Mouse (Mus musculus): ENCODE results near the gene Apol8. TPM values are rescaled to one million over a fixed set of nuclear protein-coding genes. Genes with fewer than 3 reads are reported as not detected.
A peak's percentile ranks its signal among the peaks of the same experiment; 100 is the strongest.

Apol8 gene
- 4.3 and 5.9 TPM in 2 replicates for polyA plus RNA-seq (2012; rRNA removed)

GRCm38 (mm10) chr15:77756848-77757247 lies at the start of gene Apol8:
Apol8 (minus strand) TSS chr15:77757003.
- H3K36me3 ChIP-seq (ENCODE audit: control insufficient read depth, insufficient read depth, low read length): peaks cover 16% of the 10 kb centered on the region
- H3K4me3 ChIP-seq (ENCODE audit: extremely low read depth, insufficient read depth, insufficient read length): no peak within 1 kb of the TSS
- H3K27ac ChIP-seq (ENCODE audit: insufficient read depth, low read length): no peak within 1 kb of the TSS
- DNase-seq (ENCODE audit: low read depth in 1 of 2, low spot score in 2 of 2): peak; percentile 22 to 40
- H3K27me3 ChIP-seq (ENCODE audit: control insufficient read depth, insufficient read depth, low read length): no peaks in the 10 kb centered on the region
- WGBS: 4% methylated on average over 9 of the region's 9 CpGs
- no peaks in the 10 kb centered on the region for H3K4me1 ChIP-seq (ENCODE audit: control insufficient read depth, insufficient read depth, insufficient read length)
- TF ChIP-seq POLR2A (IDR thresholded peaks at IDR 0.05; ENCODE audit: low read depth, low read length): no peak
- peak; percentile 84; the same call in 1 of the 2 replicates for TF ChIP-seq CTCF (IDR thresholded peaks at IDR 0.05; ENCODE audit: extremely low read depth, insufficient read depth, insufficient read length, insufficient replicate concordance)

GRCm38 (mm10) chr15:77805657-77806056 lies 48.9 kb upstream of the Apol8 start:
- Histone ChIP-seq H3K4me1 (ENCODE audit: control insufficient read depth, insufficient read depth, insufficient read length) (peaks cover 54% of the 10 kb centered on the region; the same call in 1 of the 2 replicates), H3K27me3 (ENCODE audit: control insufficient read depth, insufficient read depth, low read length) (no peaks in the 10 kb centered on the region), H3K36me3 (ENCODE audit: control insufficient read depth, insufficient read depth, low read length) (peaks cover 63% of the 10 kb centered on the region), H3K4me3 (ENCODE audit: extremely low read depth, insufficient read depth, insufficient read length) (no peak overlapping the region), H3K27ac (ENCODE audit: insufficient read depth, low read length) (peak overlapping the region; percentile 82)
- DNase-seq (ENCODE audit: low read depth in 1 of 2, low spot score in 2 of 2): peak in 1 of 2 experiments; percentile 49
- WGBS: 29% methylated on average over 4 of the region's 4 CpGs
- no peak for TF ChIP-seq CTCF (IDR thresholded peaks at IDR 0.05; ENCODE audit: extremely low read depth, insufficient read depth, insufficient read length, insufficient replicate concordance)
- no peak for TF ChIP-seq POLR2A (IDR thresholded peaks at IDR 0.05; ENCODE audit: low read depth, low read length)

DNA sequence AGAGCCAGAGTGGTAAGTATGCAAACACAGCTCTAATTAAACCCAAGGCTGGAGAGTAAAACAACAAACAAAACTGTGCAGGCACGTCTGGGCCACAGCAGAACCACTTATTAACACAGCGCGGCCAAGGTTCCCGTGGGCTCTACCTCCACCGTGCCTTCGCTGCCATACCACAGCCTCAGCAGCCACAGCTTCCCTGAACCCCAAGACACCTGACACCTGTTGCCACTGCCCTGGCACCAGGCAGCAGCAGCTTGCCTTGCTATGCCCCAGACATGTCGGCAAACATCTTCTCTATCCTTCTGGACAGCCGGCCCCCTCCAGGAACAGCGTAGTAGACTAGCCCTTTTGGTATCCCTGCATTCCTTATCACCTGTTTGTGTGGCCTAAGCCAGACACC lies 48.1 kb upstream of the Apol8 start:
- TF ChIP-seq CTCF (IDR thresholded peaks at IDR 0.05; ENCODE audit: extremely low read depth, insufficient read depth, insufficient read length, insufficient replicate concordance) (no peak), POLR2A (IDR thresholded peaks at IDR 0.05; ENCODE audit: low read depth, low read length) (no peak)
- H3K36me3 ChIP-seq (ENCODE audit: control insufficient read depth, insufficient read depth, low read length): peaks cover 59% of the 10 kb centered on the region
- no peak for DNase-seq (ENCODE audit: low read depth in 1 of 2, low spot score in 2 of 2)
- H3K27ac ChIP-seq (ENCODE audit: insufficient read depth, low read length): peak overlapping the region; percentile 10
- H3K4me3 ChIP-seq (ENCODE audit: extremely low read depth, insufficient read depth, insufficient read length): no peak overlapping the region
- H3K27me3 ChIP-seq (ENCODE audit: control insufficient read depth, insufficient read depth, low read length): no peaks in the 10 kb centered on the region
- 55% methylated on average over 9 of the region's 9 CpGs for WGBS
- H3K4me1 ChIP-seq (ENCODE audit: control insufficient read depth, insufficient read depth, insufficient read length): peaks cover 52% of the 10 kb centered on the region; the same call in 1 of the 2 replicates

GRCm38 (mm10) chr15:77804460-77804859 lies 47.7 kb upstream of the Apol8 start:
- no peak for TF ChIP-seq CTCF (IDR thresholded peaks at IDR 0.05; ENCODE audit: extremely low read depth, insufficient read depth, insufficient read length, insufficient replicate concordance)
- no peak for TF ChIP-seq POLR2A (IDR thresholded peaks at IDR 0.05; ENCODE audit: low read depth, low read length)
- H3K27me3 ChIP-seq (ENCODE audit: control insufficient read depth, insufficient read depth, low read length): no peaks in the 10 kb centered on the region
- H3K4me1 ChIP-seq (ENCODE audit: control insufficient read depth, insufficient read depth, insufficient read length): peaks cover 57% of the 10 kb centered on the region; the same call in 1 of the 2 replicates
- peak overlapping the region; percentile 10 for H3K27ac ChIP-seq (ENCODE audit: insufficient read depth, low read length)
- WGBS: 71% methylated on average over 6 of the region's 6 CpGs
- H3K4me3 ChIP-seq (ENCODE audit: extremely low read depth, insufficient read depth, insufficient read length): no peak overlapping the region
- no peak for DNase-seq (ENCODE audit: low read depth in 1 of 2, low spot score in 2 of 2)
- peaks cover 56% of the 10 kb centered on the region for H3K36me3 ChIP-seq (ENCODE audit: control insufficient read depth, insufficient read depth, low read length)

- no peaks in the 10 kb centered on the region for H3K27me3 ChIP-seq (ENCODE audit: control insufficient read depth, insufficient read depth, low read length)
- TF ChIP-seq CTCF (IDR thresholded peaks at IDR 0.05; ENCODE audit: extremely low read depth, insufficient read depth, insufficient read length, insufficient replicate concordance) (no peak), POLR2A (IDR thresholded peaks at IDR 0.05; ENCODE audit: low read depth, low read length) (no peak)
- H3K4me3 ChIP-seq (ENCODE audit: extremely low read depth, insufficient read depth, insufficient read length): no peak overlapping the region
- H3K27ac ChIP-seq (ENCODE audit: insufficient read depth, low read length): peak overlapping the region; percentile 10
- peaks cover 53% of the 10 kb centered on the region for H3K36me3 ChIP-seq (ENCODE audit: control insufficient read depth, insufficient read depth, low read length)
- DNase-seq (ENCODE audit: low read depth in 1 of 2, low spot score in 2 of 2): no peak
- 76% methylated on average over 3 of the region's 3 CpGs for WGBS
- H3K4me1 ChIP-seq (ENCODE audit: control insufficient read depth, insufficient read depth, insufficient read length): peaks cover 64% of the 10 kb centered on the region; the same call in 1 of the 2 replicates
Observed at GRCm38 (mm10) chr15:77803747-77804146, 46.9 kb upstream of the Apol8 start.

DNA sequence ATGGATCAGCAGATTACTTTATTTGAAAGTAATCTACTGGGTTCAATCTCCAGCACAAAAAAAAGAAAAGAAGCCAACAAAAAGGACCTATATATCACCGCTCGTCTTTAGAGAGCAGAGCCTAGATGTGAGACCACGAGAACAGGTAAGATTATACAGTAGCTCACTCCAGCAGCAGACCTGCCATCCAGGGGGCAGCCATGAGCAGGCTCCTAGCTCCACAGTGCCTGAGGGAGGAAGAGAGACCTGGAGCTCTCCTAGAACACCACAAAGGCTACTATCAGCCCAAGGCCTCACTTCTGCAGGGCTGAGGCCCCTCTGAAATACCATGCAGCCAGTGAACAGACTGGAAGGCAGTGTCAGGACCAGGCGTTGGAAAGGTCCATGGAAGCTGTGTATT lies 46.2 kb upstream of the Apol8 start:
- Histone ChIP-seq H3K4me3 (ENCODE audit: extremely low read depth, insufficient read depth, insufficient read length) (no peak overlapping the region), H3K27ac (ENCODE audit: insufficient read depth, low read length) (peak overlapping the region; percentile 10), H3K27me3 (ENCODE audit: control insufficient read depth, insufficient read depth, low read length) (no peaks in the 10 kb centered on the region), H3K36me3 (ENCODE audit: control insufficient read depth, insufficient read depth, low read length) (peaks cover 51% of the 10 kb centered on the region), H3K4me1 (ENCODE audit: control insufficient read depth, insufficient read depth, insufficient read length) (peaks cover 69% of the 10 kb centered on the region; the same call in 1 of the 2 replicates)
- WGBS: 78% methylated on average over 4 of the region's 4 CpGs
- DNase-seq (ENCODE audit: low read depth in 1 of 2, low spot score in 2 of 2): no peak
- TF ChIP-seq POLR2A (IDR thresholded peaks at IDR 0.05; ENCODE audit: low read depth, low read length) (no peak), CTCF (IDR thresholded peaks at IDR 0.05; ENCODE audit: extremely low read depth, insufficient read depth, insufficient read length, insufficient replicate concordance) (no peak)

DNA sequence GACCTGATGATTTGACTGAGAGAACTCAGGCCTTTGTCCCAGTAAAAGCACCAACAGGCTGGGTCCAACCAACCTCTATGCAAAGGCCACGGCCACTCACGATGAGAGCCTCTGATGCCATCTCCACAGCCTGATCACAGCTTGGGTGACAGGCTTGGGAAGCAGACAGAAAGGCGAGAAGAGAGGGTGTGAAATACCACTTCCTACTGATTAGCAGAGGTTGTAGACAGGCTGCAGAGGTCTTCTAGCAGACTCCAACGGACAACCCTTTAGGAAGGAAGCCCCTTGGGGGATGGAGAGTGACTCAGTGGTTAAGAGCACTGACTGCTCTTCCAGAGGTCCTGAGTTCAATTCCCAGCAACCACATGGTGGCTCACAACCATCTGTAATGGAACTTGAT lies 44.4 kb upstream of the Apol8 start:
- Histone ChIP-seq H3K4me3 (ENCODE audit: extremely low read depth, insufficient read depth, insufficient read length) (no peak overlapping the region), H3K27me3 (ENCODE audit: control insufficient read depth, insufficient read depth, low read length) (no peaks in the 10 kb centered on the region), H3K36me3 (ENCODE audit: control insufficient read depth, insufficient read depth, low read length) (peaks cover 50% of the 10 kb centered on the region), H3K4me1 (ENCODE audit: control insufficient read depth, insufficient read depth, insufficient read length) (peaks cover 70% of the 10 kb centered on the region), H3K27ac (ENCODE audit: insufficient read depth, low read length) (peak overlapping the region; percentile 89)
- no peak for DNase-seq (ENCODE audit: low read depth in 1 of 2, low spot score in 2 of 2)
- TF ChIP-seq POLR2A (IDR thresholded peaks at IDR 0.05; ENCODE audit: low read depth, low read length) (no peak), CTCF (IDR thresholded peaks at IDR 0.05; ENCODE audit: extremely low read depth, insufficient read depth, insufficient read length, insufficient replicate concordance) (no peak)
- WGBS: 14% methylated on average over 4 of the region's 4 CpGs
